Mouse (Mus musculus) CH12F3 (cell line): ENCODE measurements around the gene Tppp3.

ENCODE experiments used
- in situ Hi-C: fragments of 300-500 bp; cut with MboI; formaldehyde crosslinking; loops from 2 replicates; pipeline ENCODE4 v1.14.3; 2020; ENCODE audit warnings: low sequenced_read_pairs

Gene Tppp3

DNA sequence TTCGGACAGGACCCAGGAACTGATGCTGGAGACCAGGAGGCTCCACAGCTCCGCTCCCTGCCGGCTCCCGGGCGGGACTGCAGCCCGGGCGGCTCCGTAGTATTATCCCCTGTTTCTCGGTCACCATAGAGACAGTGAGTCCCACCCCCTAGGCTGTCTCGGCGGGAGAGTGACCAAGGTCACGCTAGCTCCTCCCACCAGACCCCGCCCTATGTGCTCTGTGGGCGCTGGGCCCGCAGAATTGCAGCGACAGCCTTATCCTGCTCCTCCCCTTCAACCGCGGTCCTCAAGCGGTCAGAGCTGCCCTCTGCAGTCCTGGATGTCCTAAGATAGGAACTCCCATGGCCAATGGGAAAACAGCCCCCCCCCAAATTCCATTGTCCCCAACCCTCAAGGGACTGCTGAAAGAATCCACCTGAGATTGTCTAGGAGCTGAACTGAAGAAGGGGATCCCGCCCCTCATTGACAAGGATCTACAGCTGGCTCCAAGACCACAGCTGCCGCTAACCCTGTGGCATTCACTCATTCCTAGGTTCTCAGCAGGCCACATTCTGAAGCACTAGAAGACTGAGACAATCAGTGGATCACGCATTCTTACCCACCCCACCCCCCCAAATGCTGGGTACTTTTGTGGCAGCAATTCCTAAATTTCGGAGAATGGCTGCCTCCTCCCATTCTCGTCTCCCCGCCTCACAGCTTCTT is at the start of gene Tppp3:
Tppp3 (minus strand) TSS at position 213 of the 702 bp plus-strand sequence.
- in situ Hi-C loops, result no loop called here

DNA sequence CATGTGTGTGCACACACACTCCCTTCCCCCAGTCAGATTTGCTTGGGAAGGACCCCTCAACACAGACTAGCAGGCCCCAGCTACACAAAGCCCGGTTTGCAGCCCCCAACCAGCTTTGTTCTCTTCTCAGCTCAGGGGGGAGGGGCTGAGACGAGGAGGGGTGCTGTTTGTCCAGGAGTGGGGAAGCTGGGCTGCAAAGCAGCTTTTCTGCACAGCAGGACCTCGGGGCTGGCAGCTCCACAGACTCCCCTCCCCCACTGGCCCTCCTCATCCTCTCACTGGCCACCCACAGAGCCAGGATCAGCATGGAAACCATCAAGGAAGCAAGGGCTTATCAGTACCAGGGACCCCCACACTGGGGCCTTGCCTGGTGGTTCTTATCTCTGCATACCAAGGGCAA is 49.7 kb upstream of the Tppp3 start:
- in situ Hi-C loops, result no loop called here

DNA sequence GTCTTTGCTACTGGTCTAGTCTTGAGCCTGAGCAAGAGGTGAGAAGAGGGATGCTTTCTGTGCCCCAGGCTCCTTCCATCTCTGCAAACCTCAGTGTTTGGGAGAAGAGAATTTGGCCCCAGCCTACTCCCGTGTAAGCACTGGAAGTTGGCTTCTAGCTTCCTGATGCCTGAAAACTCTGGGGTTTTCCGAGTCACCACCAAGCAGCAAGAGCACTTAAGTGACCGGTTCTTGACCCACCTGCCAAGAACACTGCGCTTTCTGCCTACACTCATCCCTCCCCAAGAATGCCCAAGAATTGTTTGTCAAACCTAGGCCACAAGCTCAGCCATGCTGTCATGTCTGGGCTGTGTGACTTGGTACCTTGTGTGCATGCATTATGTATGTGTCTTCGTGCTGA is 49.2 kb upstream of the Tppp3 start:
- in situ Hi-C loops, result no loop called here

DNA sequence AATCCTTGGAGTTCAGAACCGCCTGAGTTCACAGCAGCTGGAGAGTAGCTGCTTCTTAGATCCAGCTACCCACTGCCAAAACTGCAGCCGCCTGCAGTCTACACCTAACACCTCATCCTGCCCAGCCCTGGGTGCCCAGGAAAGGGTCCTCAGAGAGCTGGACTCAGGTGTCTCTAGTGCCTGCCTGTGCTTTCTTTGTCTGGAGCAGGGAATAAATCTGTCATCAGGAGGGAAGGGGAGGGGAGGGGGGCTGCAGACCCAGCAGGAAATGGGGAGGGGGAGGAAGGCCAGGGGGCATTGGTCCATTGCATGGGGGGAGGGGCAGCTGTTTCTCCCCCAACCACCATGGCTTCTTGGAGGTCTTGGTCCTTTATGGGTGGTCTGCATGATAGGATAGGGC is 48.3 kb upstream of the Tppp3 start:
- in situ Hi-C loops, result no loop called here

DNA sequence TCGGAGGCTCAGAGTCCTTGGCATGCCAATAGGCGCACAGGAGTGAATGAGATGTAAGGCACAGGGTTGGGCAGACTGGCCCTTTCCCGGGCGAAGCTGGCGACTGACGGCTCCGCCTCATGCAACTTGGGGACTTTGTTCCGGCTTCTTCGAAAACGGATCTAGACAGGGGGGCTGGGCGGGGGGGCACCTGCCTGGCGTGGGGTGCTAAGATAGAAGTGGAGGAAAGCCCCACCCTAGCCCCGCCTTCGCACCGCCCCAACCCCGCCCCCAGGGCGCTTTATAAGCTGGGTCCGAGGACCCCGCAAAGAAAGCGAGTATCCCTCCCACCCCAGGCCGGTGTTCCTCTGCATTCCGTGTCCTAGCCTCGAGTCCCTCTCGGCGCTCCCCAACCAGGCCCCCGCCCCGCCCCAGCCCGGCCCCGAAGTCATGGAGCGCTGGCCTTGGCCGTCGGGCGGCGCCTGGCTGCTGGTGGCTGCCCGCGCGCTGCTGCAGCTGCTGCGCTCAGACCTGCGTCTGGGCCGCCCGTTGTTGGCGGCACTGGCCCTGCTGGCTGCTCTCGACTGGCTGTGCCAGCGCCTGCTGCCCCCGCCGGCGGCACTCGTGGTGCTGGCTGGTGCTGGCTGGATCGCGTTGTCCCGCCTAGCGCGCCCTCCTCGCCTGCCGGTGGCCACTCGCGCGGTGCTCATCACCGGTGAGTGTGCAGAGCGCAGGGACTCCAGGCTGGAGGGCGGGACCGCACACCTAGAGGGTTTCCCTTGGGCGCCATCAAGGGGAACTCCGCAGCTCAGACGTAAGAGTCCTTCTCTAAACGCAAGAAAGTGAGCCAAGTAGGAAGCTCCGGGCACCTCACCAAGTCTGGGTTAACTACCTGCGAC is 47.3 kb upstream of the Tppp3 start, which contains the start of gene Hsd11b2:
Hsd11b2 (plus strand) TSS at position 320 of the 878 bp plus-strand sequence.
- in situ Hi-C loops, result no loop called here

DNA sequence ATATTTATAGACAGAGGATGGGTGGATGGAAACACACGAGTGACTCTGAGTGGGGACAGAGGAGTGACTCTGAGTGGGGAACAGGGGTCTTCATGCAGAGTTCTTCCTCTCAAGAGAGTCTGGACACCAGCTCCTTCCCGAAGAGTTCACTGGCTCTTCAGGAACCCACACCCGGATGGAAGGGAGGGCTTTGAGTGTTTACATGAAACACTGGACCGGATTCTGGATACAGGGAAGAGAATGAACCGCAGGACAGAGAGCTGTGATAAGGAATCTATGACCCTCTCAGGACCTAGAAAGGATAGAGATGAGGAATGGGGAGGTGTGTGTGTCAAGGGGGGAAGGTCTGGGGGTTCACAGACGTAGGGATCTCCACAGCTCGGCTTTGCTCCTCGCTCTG is 46.0 kb upstream of the Tppp3 start:
- in situ Hi-C loops, result no loop called here

DNA sequence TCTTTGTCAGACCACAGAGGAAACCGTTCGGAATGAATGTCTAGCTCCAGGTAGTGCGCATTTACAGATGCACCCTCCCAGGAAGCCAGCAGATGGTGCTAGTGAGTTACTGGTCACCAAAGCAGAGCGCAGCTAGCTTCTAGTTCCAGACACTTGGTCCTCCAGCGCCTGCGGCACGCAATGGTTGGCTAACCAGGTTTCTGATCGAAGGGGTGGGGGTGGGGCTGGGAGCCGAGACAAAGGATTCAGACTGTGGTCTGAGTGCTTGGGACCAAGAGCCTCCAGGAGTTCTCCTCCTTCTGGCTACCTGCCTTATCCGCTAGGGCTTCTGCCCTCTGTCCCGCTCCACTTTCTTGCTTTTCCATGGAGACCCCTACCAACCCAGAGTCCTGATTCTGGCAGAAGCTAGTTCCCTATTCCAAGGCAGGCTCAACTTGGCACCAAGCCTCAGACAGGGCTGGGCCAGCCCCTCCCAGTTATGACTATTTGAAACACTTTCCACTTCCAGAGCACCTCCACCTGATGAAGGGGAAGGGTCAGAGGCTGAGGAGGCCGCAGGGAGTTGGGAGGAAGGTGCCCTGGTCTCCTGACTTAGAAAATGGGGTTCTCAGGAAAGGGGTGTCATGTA is 44.8 kb upstream of the Tppp3 start:
- in situ Hi-C loops, result no loop called here

DNA sequence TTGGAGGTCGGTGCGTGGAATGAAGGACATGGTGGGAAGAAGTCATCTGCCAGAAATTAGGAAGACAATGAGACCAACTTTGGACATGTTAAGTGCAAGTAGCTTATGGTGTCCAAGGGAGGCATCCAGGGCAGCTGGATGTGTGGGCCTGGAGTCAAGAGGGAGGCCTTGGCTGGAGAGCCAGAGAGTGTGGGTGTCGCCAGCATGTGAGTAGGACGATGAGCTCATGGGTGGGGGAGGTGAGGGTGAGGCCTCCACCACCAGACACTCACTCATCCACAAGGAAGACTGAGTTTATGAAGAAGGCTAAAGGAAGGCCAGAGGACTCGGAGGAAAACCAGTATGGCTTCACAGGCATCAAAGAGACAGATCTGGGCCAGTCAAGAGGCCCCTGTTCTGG is 43.3 kb upstream of the Tppp3 start:
- in situ Hi-C loops, result no loop called here

DNA sequence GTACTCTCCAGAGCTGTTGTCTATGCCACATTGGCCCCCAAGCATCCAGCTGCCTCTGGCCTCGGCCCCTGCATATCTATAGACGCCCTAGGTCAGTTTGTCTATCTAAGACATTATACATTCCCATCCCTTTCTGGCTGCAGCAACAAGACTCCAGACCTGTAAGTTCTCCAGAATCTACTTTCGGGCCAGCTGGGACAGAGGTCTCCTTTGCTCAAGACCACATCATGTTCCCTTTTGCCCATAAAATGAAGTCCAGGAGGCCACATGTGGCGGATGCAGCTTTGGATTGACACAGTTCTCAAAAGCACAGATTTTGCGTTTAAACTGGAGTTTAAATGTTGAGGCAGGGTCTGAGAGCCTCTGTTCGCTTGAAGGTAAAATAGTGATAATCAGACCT is 42.9 kb upstream of the Tppp3 start:
- in situ Hi-C loops, result no loop called here

DNA sequence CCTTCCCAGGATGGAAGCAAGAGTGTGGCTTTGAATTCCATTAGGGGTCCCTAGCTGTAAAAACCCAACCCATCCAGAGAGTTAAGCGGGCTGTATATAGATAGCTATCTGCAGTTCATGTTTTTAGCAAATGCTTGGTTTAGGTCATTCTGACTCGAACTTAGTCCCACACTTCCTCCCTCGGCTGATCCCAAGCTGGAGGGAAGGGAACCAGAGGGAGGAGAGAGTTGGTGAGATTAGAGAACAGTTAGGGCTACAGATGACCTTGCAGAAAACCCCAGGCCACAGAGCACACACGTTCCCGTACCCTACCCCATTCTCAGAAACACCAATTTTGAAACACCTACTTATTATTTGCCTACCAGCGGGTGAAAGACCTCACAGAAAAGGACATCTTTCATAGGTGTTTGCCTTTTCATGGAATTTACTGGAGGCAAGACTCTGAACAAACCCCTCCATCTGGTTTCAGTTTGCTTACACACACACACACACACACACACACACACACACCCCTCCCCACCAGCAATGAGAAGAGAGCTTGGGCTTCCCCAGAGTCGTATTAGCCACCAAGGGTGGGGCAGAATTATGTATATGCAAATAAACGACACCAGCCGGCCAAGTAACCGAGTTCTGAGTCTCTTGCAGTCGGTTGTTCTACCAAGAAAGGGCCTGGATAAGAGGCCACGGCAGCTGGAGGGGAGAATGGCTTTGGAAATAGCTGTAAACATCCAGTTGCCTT is 38.8 kb upstream of the Tppp3 start:
- in situ Hi-C loops, result no loop called here

DNA sequence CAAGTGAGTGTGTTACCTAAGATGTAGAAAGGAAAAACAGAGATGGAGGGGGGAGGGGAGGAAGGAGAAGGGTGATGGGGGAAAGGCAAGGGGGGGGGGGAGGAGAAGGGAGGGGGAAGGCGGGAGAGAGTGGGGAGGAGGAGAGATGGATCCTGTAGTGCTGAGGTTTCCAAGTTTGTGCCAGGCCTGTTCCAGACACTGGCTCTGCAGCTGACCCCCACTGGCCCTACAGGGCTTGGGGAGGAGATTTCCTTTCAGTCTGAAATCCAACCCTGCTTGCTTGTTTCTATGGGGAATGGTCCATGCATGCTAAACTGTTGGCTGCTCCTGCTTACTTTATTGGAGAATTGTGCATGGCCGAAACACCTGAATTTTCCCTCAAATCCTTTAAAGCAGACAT is 37.4 kb upstream of the Tppp3 start:
- in situ Hi-C loops, result no loop called here

DNA sequence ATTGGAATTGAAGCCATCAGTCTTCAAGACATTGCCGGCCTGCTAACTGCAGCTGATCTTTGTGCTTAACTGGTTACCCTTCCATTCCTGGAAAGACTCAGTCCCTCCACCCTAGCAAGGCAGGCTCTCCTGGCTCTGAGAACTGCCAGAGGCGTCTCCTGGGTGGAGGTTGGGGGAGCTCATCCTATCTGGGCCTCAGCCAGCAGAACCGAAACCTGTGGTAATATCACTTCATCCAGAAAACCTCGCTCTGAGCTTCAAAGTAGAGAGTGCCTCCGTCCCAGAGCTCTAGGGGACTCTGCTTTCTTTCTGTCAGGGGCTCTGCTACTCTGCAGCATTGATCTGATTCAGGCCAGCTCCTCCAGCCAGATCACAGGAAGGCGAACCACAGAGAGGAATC is 35.7 kb upstream of the Tppp3 start:
- in situ Hi-C loops, result no loop called here

DNA sequence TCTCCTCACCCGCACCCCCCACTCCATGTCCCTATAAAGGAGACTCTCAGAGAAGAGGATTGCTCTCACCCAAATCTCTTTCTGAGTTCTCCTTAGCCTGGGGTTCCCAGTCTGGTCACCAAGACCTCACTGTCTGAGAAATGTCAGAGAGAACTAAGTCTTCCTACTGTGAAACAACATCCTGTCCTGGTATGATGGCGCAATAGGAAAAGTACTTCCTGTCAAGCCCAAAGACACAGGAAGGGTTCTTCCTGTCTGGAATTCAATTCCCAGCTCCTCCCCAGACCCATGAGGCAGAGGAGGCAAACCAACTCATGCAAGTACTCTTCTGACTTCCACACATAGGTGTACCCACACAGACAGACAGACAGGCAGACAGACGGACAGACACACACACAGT is 33.3 kb upstream of the Tppp3 start:
- in situ Hi-C loops, result no loop called here

DNA sequence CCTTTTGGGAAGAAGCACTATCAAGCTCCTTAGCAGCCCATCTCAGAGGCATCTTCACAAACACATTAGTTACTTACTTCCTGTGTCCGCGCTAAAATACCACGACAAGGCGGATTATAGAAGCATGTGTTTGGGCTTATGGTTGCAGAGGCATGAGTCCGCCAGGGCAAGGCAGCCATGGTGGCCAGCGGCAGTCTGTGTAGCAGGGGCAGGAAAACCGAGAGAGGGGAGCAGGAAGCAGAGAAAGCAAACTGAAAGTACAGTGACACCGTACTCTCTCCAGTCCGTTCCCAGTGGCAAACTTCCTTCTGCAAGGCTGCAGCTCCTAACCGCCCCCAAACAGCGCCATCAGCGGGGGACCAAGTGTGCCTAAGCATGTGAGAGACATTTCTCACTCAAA is 28.5 kb upstream of the Tppp3 start:
- in situ Hi-C loops, result no loop called here

DNA sequence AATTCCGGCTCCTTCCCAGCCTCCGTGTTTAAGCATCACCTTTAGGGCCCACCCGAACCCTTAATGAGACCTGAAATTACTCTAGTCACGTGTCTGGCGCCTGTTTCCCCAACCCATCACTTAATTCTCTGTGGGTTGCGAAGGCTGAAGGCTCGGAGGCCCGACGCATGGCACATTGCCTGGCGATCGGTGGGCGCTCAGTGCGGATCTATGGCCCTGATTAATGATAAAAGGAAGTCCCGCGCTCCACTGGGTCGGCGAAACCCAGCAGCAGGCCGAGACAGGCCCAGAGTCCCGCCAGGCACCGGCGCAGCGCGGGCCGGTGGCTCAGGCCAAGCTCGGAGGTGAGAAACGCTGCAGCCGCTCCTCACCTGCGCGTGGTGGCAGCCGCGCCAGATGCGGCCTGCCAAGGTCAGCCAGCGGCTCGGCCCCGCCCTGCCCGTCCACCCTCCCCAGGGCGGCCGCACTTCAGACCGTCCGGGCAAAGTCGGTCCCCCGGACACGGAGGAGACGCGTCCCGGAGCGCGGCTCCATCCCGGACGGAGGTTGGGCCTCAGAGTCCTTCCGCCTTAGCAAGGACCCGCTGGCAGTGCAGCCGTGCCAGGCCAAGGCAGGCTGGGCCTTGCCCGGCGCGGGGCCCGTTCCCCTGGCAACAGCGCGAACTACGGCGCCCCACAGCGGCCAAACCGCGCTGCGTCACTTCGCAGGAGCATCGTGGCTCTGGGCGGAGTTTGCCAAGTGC is 25.3 kb upstream of the Tppp3 start, which contains the start of gene Zdhhc1:
Zdhhc1 (minus strand) TSS at position 464 of the 742 bp plus-strand sequence.
- in situ Hi-C loops, result no loop called here

DNA sequence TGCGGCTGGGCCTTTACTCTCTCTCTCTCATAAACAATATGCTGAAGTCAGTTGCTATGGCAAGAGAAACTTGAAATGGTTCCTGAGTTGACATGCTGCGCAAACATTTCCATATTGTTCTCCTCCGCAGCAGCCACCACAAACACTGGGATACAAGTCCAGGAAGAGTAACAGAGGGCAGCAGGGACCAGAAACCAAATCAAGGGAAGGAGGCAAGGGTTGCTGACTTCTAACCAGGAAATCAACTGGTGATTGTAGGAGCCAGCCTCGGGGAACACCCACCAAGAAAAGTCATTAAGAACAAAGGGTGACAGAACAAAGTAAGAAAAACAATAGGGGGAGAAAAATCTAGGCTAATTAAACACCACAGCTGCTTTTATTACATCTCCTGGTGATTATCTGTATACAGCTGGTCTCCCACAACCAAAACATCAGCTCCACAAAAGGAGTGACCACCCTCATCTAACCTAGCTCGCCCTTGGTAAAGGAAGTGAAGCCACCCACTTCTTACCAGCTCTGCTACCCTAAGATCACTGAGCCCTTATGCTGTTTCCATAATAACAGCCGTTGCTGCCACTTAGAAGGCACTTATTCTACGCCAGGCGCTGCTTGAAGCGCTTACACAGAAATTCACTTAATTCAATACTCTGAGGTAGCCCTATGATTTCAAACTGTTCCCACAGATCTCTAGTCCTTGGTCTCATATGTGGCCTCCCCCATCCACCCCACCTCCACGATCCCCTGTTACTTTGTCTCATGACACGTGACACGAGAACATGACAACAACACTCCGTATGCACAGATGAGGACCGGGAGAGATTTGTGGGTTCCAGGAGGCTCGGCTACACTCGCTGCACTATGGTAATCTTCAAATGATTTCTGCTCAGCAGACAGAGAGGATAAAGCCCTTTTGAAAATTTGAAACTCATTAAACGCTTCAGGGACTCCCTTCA is 24.3 kb upstream of the Tppp3 start:
- in situ Hi-C loops, result no loop called here

DNA sequence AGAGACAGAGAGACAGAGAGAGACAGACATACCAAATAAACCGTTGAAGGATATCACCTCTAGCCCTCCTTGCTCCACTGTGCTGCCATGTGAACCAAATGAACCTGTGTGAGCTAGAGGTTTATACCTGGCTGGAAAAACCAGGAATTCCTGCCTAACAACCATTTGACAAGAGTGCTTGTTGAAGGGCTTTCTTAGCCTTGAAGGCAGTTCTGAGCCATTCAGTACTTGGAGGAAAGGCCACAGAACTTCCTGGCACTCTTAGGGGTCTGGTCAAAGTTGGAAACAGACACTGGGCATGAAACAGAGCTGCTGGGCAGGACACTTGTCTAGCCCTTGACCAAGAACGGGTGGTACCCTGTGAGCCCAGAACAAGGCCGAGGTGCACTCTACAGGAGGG is 23.2 kb upstream of the Tppp3 start:
- in situ Hi-C loops, result no loop called here

DNA sequence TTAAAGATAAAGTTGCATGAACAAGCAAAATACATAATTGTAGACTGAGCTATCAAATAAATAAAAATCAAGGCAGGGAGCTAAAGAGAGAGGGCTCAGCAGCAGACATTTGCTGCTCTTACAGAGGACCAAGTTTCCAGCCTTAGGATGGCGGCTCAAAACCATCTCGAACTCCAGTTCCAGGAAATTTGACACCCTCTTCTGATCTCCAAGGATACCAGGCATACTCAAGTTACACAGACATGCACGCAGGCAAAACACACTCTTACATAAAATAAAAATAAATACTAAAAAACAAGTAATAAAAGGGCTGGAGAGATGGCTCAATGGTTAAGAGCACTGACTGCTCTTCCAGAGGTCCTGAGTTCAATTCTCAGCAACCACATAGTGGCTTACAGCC is 22.2 kb upstream of the Tppp3 start:
- in situ Hi-C loops, result no loop called here

DNA sequence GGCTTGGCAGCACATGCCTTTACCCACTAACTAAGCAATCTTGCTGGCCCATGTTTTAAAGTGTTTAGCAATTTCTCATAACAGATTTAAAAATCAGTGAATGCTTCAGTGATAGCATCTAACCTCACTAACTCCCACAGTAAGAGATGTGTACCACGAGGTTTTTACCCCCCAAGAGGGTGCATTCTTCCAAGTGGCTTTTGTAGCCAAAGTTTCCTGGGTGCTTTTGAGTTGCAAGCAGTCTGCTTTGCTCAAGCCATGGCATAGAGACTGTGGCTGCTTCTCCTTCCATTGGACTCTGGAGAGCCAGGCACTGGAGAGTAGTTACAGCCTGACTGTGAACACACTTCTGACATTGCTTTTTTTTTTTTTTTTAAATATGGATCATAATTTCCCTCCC is 18.0 kb upstream of the Tppp3 start:
- in situ Hi-C loops, result loop anchor here (10.0 kb wide), 1 partner anchor 56 kb away; no protein-coding TSS in a partner anchor
